ENCODE assay signal across 1 mouse cellular context in the genomic region with DNA sequence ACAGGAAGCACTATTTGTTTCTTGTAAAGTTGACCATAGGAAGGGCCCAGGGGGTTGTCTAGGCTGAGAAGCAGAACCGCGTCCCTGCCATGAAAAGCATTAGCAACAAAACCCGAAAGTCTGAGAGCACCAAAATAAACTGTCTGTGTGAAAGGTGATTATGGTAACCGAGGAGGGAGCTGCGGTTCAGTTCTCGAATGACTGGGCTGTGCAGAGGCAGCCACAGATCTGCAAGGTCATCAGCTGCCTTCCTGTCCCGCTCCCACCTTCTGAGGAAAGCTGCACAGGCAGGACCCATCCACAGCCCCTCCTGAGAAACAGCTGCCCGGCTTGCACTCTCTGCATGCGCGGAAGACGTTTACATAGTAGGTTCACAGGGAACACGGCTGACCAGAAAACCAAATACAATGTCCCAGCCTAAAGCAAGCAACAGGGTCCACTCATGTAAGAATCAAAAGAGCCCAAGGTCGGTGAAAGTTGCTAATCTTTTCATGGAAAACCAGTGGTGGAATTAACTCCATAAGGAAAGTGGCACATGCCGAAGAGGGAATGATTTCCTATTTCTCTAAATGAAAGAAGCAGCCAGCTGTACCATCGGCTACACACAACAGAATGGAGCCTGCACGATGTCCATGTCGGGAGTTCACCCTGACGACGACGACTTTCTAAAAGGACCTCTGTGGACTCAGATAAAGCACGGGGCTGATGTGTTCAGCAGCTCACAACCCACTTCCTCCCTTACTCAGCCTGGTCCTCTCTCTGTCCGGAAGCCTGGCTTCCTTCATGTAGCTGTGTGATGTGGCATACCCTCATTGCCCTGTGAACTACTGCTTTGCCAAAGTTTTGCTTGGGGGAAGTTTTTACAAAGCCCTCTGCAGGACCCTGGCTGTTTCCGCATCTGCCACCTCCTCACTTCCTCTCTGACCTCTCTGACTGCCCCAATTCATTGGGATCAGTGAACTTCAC.
TF ChIP-seq lines count a peak whose summit lies in the region.

No protein-coding gene starts in this region.

TF ChIP-seq in MEL, 35 proteins besides CTCF, POLR2A, EP300 and RAD21 (continued from another document):
- peak; percentile 48; the same call in 1 of the 2 replicates for TF ChIP-seq TBP (IDR thresholded peaks at IDR 0.05; ENCODE audit: low read depth, low read length)
- TF ChIP-seq GATA1 (IDR thresholded peaks at IDR 0.05; ENCODE audit: low read depth, low read length), result peak; percentile 38; the same call in 1 of the 2 replicates
- no peak for TF ChIP-seq POLR2AphosphoS2 (IDR thresholded peaks at IDR 0.05; ENCODE audit: low read length)
- TF ChIP-seq ETS1 (IDR thresholded peaks at IDR 0.05; ENCODE audit: low read depth, low read length), result peak; percentile 6; the same call in 1 of the 2 replicates
- 0 out of 2 replicates have a peak, but pooled peaks have one; percentile 22 for TF ChIP-seq HCFC1 (IDR thresholded peaks at IDR 0.05; ENCODE audit: low read depth, low read length)
- TF ChIP-seq E2F4 (IDR thresholded peaks at IDR 0.05; ENCODE audit: borderline replicate concordance, low read depth, low read length), result no peak
- TF ChIP-seq CHD1 (IDR thresholded peaks at IDR 0.05; ENCODE audit: low read depth, low read length), result no peak
- no peak for TF ChIP-seq KAT2A (conservative IDR thresholded peaks at IDR 0.05; ENCODE audit: low read depth, low read length)
- TF ChIP-seq NELFE (IDR thresholded peaks at IDR 0.05; ENCODE audit: low read depth, low read length), result no peak
